Mouse (Mus musculus) stomach, postnatal 0 days (tissue): ENCODE measurements around the gene Dusp6.

Source experiments
- CTCF ChIP-seq: IDR thresholded peaks from 2 replicates; pipeline ENCODE4 v1.5.1; 2016; ENCODE audit warnings: antibody characterized with exemption, low read depth, mild to moderate bottlenecking, moderate library complexity
- EP300 ChIP-seq: optimal IDR thresholded peaks from 2 replicates; pipeline ENCODE3; 2016; ENCODE audit warnings: antibody characterized with exemption

- TF ChIP-seq CTCF (no peak), EP300 (no peak)
Observed at GRCm38 (mm10) chr10:99302051-99302450, 39.0 kb downstream of the Dusp6 start.
